Mouse (Mus musculus) embryonic facial prominence, embryonic 14.5 days (tissue): ENCODE measurements around the gene Slc26a11. TPM values are rescaled to one million over a fixed set of nuclear protein-coding genes. Genes with fewer than 3 reads are reported as not detected.
A peak's percentile ranks its signal among the peaks of the same experiment; 100 is the strongest.

Experiments used
- ATAC-seq: fragments of 200-750 bp; cut with Nextera tagmentation; 2 replicates; pipeline ENCODE4 v1.8.0; 2017; ENCODE audit warnings: low read depth, moderate number of reproducible peaks, moderate TSS enrichment
- DNase-seq: peaks from one replicate; pipeline ENCODE4 v3.0.0-alpha.2; 2015; ENCODE audit warnings: low spot score
- H3K27ac ChIP-seq: fragments of 300-500 bp; sonication (generic); replicated peaks from 2 replicates; pipeline ENCODE4 v1.5.1; 2014; ENCODE audit warnings: low read depth, mild to moderate bottlenecking, low read length, moderate library complexity
- H3K27me3 ChIP-seq: fragments of 300-500 bp; sonication (generic); replicated peaks from 2 replicates; pipeline ENCODE4 v1.6.1; 2014; ENCODE audit warnings: low read length; ENCODE audit not compliant: control insufficient read depth, insufficient read depth
- H3K36me3 ChIP-seq: fragments of 300-500 bp; sonication (generic); 2 replicates; pipeline ENCODE4 v1.6.1; 2014; ENCODE audit warnings: low read length, mixed read lengths; ENCODE audit not compliant: control insufficient read depth, insufficient read depth
- H3K4me1 ChIP-seq: fragments of 300-500 bp; sonication (generic); 2 replicates; pipeline ENCODE4 v1.6.1; 2014; ENCODE audit warnings: antibody characterized with exemption, low read length; ENCODE audit not compliant: control insufficient read depth, insufficient read depth
- H3K4me2 ChIP-seq: fragments of 300-500 bp; sonication (generic); 2 replicates; pipeline ENCODE4 v1.6.1; 2014; ENCODE audit warnings: low read depth, mild to moderate bottlenecking, low read length, moderate library complexity, mixed read lengths
- H3K4me3 ChIP-seq: fragments of 300-500 bp; sonication (generic); 2 replicates; pipeline ENCODE4 v1.5.1; 2014; ENCODE audit warnings: low read depth, mild to moderate bottlenecking, low read length
- H3K9ac ChIP-seq: fragments of 300-500 bp; sonication (generic); 2 replicates; pipeline ENCODE4 v1.6.1; 2014; ENCODE audit warnings: low read depth, mild to moderate bottlenecking, low read length, moderate library complexity, mixed read lengths
- H3K9me3 ChIP-seq: fragments of 300-500 bp; sonication (generic); 2 replicates; pipeline ENCODE4 v1.6.1; 2016; ENCODE audit warnings: low read length; ENCODE audit not compliant: control insufficient read depth
- WGBS: fragments of 180-500 bp; shearing (Covaris S2); extraction: QIAGEN DNeasy Blood & Tissue Kit; methylation state at CpG from one replicate; pipeline ENCODE4 v1.1.7; 2014; 5-methylcytosine and 5-hydroxymethylcytosine counted together
- polyA plus RNA-seq: library from polyadenylated mRNA; unstranded; fragments of >200 nt; fragmentation: Nextera tagmentation; extraction: Ambion mirVana; gene quantifications from 2 replicates; pipeline ENCODE4 v1.2.1, GENCODE M21; 2014

The Slc26a11 gene
- 7.8 and 8.4 TPM in 2 replicates for polyA plus RNA-seq

DNA sequence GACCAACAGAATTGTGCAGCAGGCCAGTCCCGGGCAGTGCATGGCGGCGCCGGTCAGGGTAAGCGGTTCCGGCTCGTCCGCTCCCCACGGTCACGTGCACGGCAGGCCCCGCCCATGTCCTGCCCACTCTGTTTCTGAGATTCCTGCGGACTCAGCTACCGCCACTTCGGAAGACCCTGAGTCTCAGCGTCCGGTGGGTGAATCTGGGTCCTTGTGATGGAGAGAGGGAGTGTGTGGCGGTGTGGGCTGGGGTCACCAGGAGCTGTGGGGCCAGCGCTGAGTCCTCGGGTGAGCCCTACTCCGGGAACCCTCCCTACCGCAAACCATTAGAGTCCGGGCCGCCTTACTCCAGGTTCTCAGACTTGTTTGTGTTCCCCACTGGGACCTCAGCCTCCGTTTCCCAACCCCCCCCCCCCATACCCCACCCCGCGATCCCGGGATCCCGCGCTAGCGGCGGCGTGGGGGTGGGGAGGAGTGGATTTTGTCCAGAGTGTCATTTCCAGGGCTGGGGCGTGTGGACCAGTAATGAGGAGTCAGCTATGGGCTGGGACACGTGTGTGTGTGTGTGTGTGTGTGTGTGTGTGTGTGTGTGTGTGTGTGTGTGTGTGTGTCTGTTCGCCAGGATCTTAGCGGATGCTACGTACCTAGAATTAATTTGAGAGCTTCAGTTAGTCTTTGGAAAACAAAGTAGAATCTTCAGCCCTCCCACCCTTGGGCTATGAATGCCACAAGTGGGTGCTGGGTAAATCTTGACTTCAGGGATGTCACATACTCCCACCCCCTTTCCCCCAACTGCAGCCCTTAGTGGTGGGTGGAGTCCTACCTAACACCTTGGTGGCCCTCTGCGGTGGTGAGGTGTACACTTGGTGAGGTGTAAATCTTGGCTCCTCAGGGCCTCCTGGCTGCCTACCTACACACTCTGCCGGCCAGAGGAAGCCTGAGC lies at the start of gene Slc26a11, which contains the start of gene Sgsh:
TSS of gene Slc26a11 (plus strand) at position 115 of the 943 bp plus-strand sequence.
TSS of gene Sgsh (minus strand) at position 94 of the 943 bp plus-strand sequence.
- Histone ChIP-seq H3K4me2 (peak within 1 kb of the TSS; percentile 89), H3K9me3 (no peaks in the 10 kb centered on the region), H3K4me1 (peaks cover 10% of the 10 kb centered on the region), H3K4me3 (peak within 1 kb of the TSS; percentile 57), H3K27me3 (no peaks in the 10 kb centered on the region), H3K9ac (peak within 1 kb of the TSS; percentile 79), H3K27ac (peak within 1 kb of the TSS; percentile 66), H3K36me3 (peaks cover 17% of the 10 kb centered on the region; the same call in 1 of the 2 replicates)
- DNase-seq, result peak; percentile 89
- WGBS, result 2% methylated on average over 23 of the region's 40 CpGs
- ATAC-seq, result peak; percentile 98

- peak; percentile 32 for DNase-seq
- WGBS, result 48% methylated on average over 13 of the region's 13 CpGs
- no peaks in the 10 kb centered on the region for H3K36me3 ChIP-seq
- ATAC-seq, result no peak
- H3K4me2 ChIP-seq, result no peak overlapping the region
- no peak overlapping the region for H3K9ac ChIP-seq
- H3K9me3 ChIP-seq, result no peaks in the 10 kb centered on the region
- H3K4me3 ChIP-seq, result no peak overlapping the region
- 0 out of 2 replicates have a peak, but pooled peaks cover 6% of the 10 kb centered on the region for H3K4me1 ChIP-seq
- no peaks in the 10 kb centered on the region for H3K27me3 ChIP-seq
- H3K27ac ChIP-seq, result no peak overlapping the region
These were observed 48.3 kb upstream of the Slc26a11 start for GRCm38 (mm10) chr11:119306762-119307657.

DNA sequence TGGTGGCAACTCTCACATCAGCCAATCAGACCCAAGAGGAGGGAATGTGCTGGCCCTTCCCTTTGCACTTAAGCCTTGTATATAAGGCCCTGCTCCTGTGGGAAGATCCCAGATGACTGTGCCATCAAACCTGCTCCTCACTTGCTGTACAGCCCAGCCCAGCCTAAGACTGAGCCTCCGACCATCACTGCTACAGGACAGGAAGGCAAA lies 47.8 kb upstream of the Slc26a11 start, which contains the start of gene Card14:
TSS of gene Card14 (plus strand) at position 111 of the 210 bp plus-strand sequence.
- Histone ChIP-seq H3K9me3 (no peaks in the 10 kb centered on the region), H3K36me3 (no peaks in the 10 kb centered on the region), H3K4me1 (0 out of 2 replicates have a peak, but pooled peaks cover 6% of the 10 kb centered on the region), H3K4me3 (no peak within 1 kb of the TSS), H3K9ac (peak within 1 kb of the TSS; percentile 42; the same call in 1 of the 2 replicates), H3K4me2 (peak within 1 kb of the TSS; percentile 10; the same call in 1 of the 2 replicates), H3K27me3 (no peaks in the 10 kb centered on the region), H3K27ac (no peak within 1 kb of the TSS)
- ATAC-seq (no peak), DNase-seq (no peak)
- WGBS, result 14% methylated on average over 1 of the region's 1 CpGs

GRCm38 (mm10) chr11:119307916-119308315 lies 47.4 kb upstream of the Slc26a11 start:
- Histone ChIP-seq H3K9me3 (no peaks in the 10 kb centered on the region), H3K4me3 (no peak overlapping the region), H3K4me1 (0 out of 2 replicates have a peak, but pooled peaks cover 6% of the 10 kb centered on the region), H3K4me2 (peak overlapping the region; percentile 10; the same call in 1 of the 2 replicates), H3K36me3 (no peaks in the 10 kb centered on the region), H3K27ac (no peak overlapping the region), H3K27me3 (no peaks in the 10 kb centered on the region), H3K9ac (peak overlapping the region; percentile 42; the same call in 1 of the 2 replicates)
- DNase-seq, result no peak
- 19% methylated on average over 11 of the region's 11 CpGs for WGBS
- no peak for ATAC-seq

GRCm38 (mm10) chr11:119310621-119311020 lies 44.7 kb upstream of the Slc26a11 start:
- no peaks in the 10 kb centered on the region for H3K27me3 ChIP-seq
- no peaks in the 10 kb centered on the region for H3K36me3 ChIP-seq
- no peak overlapping the region for H3K4me3 ChIP-seq
- DNase-seq (no peak), ATAC-seq (no peak)
- no peak overlapping the region for H3K9ac ChIP-seq
- H3K4me1 ChIP-seq, result 0 out of 2 replicates have a peak, but pooled peaks cover 6% of the 10 kb centered on the region
- no peak overlapping the region for H3K27ac ChIP-seq
- WGBS, result 15% methylated on average over 9 of the region's 10 CpGs
- H3K9me3 ChIP-seq, result no peaks in the 10 kb centered on the region
- no peak overlapping the region; the same call in 1 of the 2 replicates for H3K4me2 ChIP-seq

GRCm38 (mm10) chr11:119314252-119314936 lies 41.0 kb upstream of the Slc26a11 start:
- H3K9me3 ChIP-seq, result no peaks in the 10 kb centered on the region
- no peak for ATAC-seq
- 76% methylated on average over 17 of the region's 17 CpGs for WGBS

GRCm38 (mm10) chr11:119316720-119317119 lies 38.6 kb upstream of the Slc26a11 start:
- no peaks in the 10 kb centered on the region for H3K4me1 ChIP-seq
- H3K4me2 ChIP-seq, result no peak overlapping the region
- ATAC-seq, result no peak
- no peak for DNase-seq
- no peak overlapping the region for H3K4me3 ChIP-seq
- no peaks in the 10 kb centered on the region for H3K36me3 ChIP-seq
- 91% methylated on average over 4 of the region's 4 CpGs for WGBS
- no peaks in the 10 kb centered on the region for H3K27me3 ChIP-seq
- no peaks in the 10 kb centered on the region for H3K9me3 ChIP-seq
- no peak overlapping the region for H3K27ac ChIP-seq
- no peak overlapping the region for H3K9ac ChIP-seq

More at GRCm38 (mm10) chr11:119314252-119314936, 41.0 kb upstream of the Slc26a11 start:
- H3K4me2 ChIP-seq, result no peak overlapping the region
- H3K4me1 ChIP-seq, result no peaks in the 10 kb centered on the region
- no peak overlapping the region for H3K4me3 ChIP-seq
- H3K27me3 ChIP-seq, result no peaks in the 10 kb centered on the region
- H3K36me3 ChIP-seq, result no peaks in the 10 kb centered on the region
- no peak overlapping the region for H3K9ac ChIP-seq
- no peak for DNase-seq
- no peak overlapping the region for H3K27ac ChIP-seq

GRCm38 (mm10) chr11:119322521-119322920 lies 32.8 kb upstream of the Slc26a11 start:
- WGBS, result 75% methylated on average over 13 of the region's 13 CpGs
- Histone ChIP-seq H3K36me3 (no peaks in the 10 kb centered on the region), H3K9ac (no peak overlapping the region), H3K9me3 (no peaks in the 10 kb centered on the region), H3K27me3 (no peaks in the 10 kb centered on the region), H3K4me3 (no peak overlapping the region), H3K4me1 (no peaks in the 10 kb centered on the region), H3K27ac (no peak overlapping the region), H3K4me2 (no peak overlapping the region)
- DNase-seq (no peak), ATAC-seq (no peak)
